Mouse (Mus musculus) myocyte (in vitro differentiated cells): ENCODE data around the gene Nim1k. TPM values are rescaled to one million over a fixed set of nuclear protein-coding genes. Genes with fewer than 3 reads are reported as not detected.
A peak's percentile ranks its signal among the peaks of the same experiment; 100 is the strongest.
"Not testable (repeated sequence)": the region's sequence is repeated elsewhere in the genome, so short reads cannot be mapped to it uniquely, and the experiment has no call there.

Experiments used
- H3K27me3 ChIP-seq: one replicate; pipeline ENCODE4 v1.6.1; 2011; ENCODE audit not compliant: control insufficient read depth, insufficient read depth, insufficient read length
- H3K36me3 ChIP-seq: one replicate; pipeline ENCODE4 v1.6.1; 2011; ENCODE audit not compliant: control insufficient read depth, insufficient read depth
- H3K4me2 ChIP-seq: one replicate; pipeline ENCODE4 v1.6.1; 2011; ENCODE audit warnings: low read depth, control low read depth
- H3K4me3 ChIP-seq: one replicate; pipeline ENCODE4 v1.5.1; 2011; ENCODE audit warnings: mild to moderate bottlenecking, control low read depth, moderate library complexity
- H3K79me2 ChIP-seq: one replicate; pipeline ENCODE4 v1.6.1; 2011; ENCODE audit not compliant: control insufficient read depth, insufficient read depth
- H3ac ChIP-seq: one replicate; pipeline ENCODE4 v1.6.1; 2011; ENCODE audit not compliant: control insufficient read depth, insufficient read length
- CEBPB ChIP-seq: IDR thresholded peaks from 2 replicates; pipeline ENCODE4 v1.6.1; 2011; ENCODE audit warnings: mild to moderate bottlenecking, moderate library complexity; ENCODE audit not compliant: poor library complexity, insufficient read depth, severe bottlenecking
- E2F4 ChIP-seq: IDR thresholded peaks from one replicate; pipeline ENCODE4 v1.6.1; 2011; ENCODE audit warnings: mild to moderate bottlenecking, control low read depth, moderate library complexity; ENCODE audit not compliant: insufficient read depth
- MAX ChIP-seq: IDR thresholded peaks from one replicate; pipeline ENCODE4 v1.6.1; 2011; ENCODE audit warnings: low read depth, mild to moderate bottlenecking, control low read depth
- MYOD1 ChIP-seq, 3 experiments: IDR thresholded peaks; one replicate each; pipeline ENCODE4 v1.6.1; 2011; ENCODE audit warnings: control low read depth in 2 of 3, low read depth in 2 of 3, mild to moderate bottlenecking in 2 of 3, moderate library complexity in 1 of 3; ENCODE audit not compliant: insufficient read length in 2 of 3, control insufficient read depth in 1 of 3
- MYOG ChIP-seq, 3 experiments: IDR thresholded peaks; one replicate each; pipeline ENCODE4 v1.6.1; 2011; ENCODE audit warnings: control low read depth in 2 of 3, low read depth in 2 of 3, mild to moderate bottlenecking in 2 of 3; ENCODE audit not compliant: insufficient read length in 2 of 3, control insufficient read depth in 1 of 3, insufficient read depth in 1 of 3
- POLR2A ChIP-seq: IDR thresholded peaks from one replicate; pipeline ENCODE4 v1.6.1; 2011; ENCODE audit warnings: low read depth, mild to moderate bottlenecking, control low read depth, moderate library complexity; ENCODE audit not compliant: insufficient read length
- POLR2AphosphoS2 ChIP-seq: IDR thresholded peaks from one replicate; pipeline ENCODE4 v1.6.1; 2011; ENCODE audit warnings: low read depth, control low read depth; ENCODE audit not compliant: insufficient read length
- REST ChIP-seq: IDR thresholded peaks from one replicate; pipeline ENCODE4 v1.6.1; 2011; ENCODE audit warnings: mild to moderate bottlenecking, control low read depth, moderate library complexity; ENCODE audit not compliant: insufficient read depth, insufficient read length
- SRF ChIP-seq: IDR thresholded peaks from one replicate; pipeline ENCODE4 v1.6.1; 2011; ENCODE audit warnings: low read depth; ENCODE audit not compliant: control insufficient read depth, insufficient read length
- TCF12 ChIP-seq: IDR thresholded peaks from one replicate; pipeline ENCODE4 v1.6.1; 2011; ENCODE audit warnings: mild to moderate bottlenecking, control low read depth; ENCODE audit not compliant: poor library complexity, insufficient read depth, severe bottlenecking
- TCF3 ChIP-seq: IDR thresholded peaks from one replicate; pipeline ENCODE4 v1.6.1; 2011; ENCODE audit warnings: low read depth, control low read depth; ENCODE audit not compliant: insufficient read length
- USF1 ChIP-seq: IDR thresholded peaks from one replicate; pipeline ENCODE4 v1.6.1; 2011; ENCODE audit warnings: low read depth, mild to moderate bottlenecking, control low read depth, moderate library complexity
- polyA plus RNA-seq: library from polyadenylated mRNA; unstranded; fragments of >200 nt; fragmentation: generic; extraction: Trizol; gene quantifications from one replicate; pipeline ENCODE4 v1.2.1, GENCODE M21; 2012; ENCODE audit warnings: missing spikeins

Gene Nim1k
- polyA plus RNA-seq, 1 experiment: 0.23 TPM

DNA sequence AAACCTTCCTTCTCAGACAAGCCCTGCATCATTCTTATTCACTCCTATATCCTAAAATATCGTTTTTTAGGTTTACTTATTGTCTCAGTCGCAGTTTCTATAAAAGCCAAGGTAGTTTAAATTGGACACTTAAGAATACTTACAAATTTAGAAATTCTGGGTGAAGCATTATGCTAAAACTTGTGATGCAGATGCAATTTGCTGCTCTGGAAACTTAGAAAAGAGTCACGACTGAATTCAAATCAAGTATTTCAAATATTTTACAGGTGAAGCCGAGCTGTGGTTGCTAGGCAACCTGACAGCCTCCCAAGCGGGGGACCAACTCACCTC lies 66.0 kb downstream of the Nim1k start:
- H3K79me2 ChIP-seq: peaks cover 54% of the 10 kb centered on the region
- H3K27me3 ChIP-seq: no peaks in the 10 kb centered on the region
- TF ChIP-seq CEBPB: no peak
- no peak for TF ChIP-seq TCF12
- no peak for TF ChIP-seq POLR2AphosphoS2
- TF ChIP-seq MAX: no peak
- TF ChIP-seq POLR2A: no peak
- TF ChIP-seq E2F4: no peak
- TF ChIP-seq REST: no peak
- no peak for TF ChIP-seq USF1
- TF ChIP-seq MYOG (IDR thresholded peaks at IDR 0.05; ENCODE audit: control insufficient read depth in 1 of 3, insufficient read depth in 1 of 3, insufficient read length in 2 of 3, low read depth in 2 of 3): no peak
- no peak for TF ChIP-seq TCF3
- TF ChIP-seq MYOD1 (IDR thresholded peaks at IDR 0.05; ENCODE audit: control insufficient read depth in 1 of 3, insufficient read length in 2 of 3, low read depth in 2 of 3): no peak
- TF ChIP-seq SRF: no peak
- H3ac ChIP-seq: peak overlapping the region; percentile 13
- peak overlapping the region; percentile 83 for H3K4me2 ChIP-seq
- H3K4me3 ChIP-seq: peak overlapping the region; percentile 96
- peaks cover 7% of the 10 kb centered on the region for H3K36me3 ChIP-seq

DNA sequence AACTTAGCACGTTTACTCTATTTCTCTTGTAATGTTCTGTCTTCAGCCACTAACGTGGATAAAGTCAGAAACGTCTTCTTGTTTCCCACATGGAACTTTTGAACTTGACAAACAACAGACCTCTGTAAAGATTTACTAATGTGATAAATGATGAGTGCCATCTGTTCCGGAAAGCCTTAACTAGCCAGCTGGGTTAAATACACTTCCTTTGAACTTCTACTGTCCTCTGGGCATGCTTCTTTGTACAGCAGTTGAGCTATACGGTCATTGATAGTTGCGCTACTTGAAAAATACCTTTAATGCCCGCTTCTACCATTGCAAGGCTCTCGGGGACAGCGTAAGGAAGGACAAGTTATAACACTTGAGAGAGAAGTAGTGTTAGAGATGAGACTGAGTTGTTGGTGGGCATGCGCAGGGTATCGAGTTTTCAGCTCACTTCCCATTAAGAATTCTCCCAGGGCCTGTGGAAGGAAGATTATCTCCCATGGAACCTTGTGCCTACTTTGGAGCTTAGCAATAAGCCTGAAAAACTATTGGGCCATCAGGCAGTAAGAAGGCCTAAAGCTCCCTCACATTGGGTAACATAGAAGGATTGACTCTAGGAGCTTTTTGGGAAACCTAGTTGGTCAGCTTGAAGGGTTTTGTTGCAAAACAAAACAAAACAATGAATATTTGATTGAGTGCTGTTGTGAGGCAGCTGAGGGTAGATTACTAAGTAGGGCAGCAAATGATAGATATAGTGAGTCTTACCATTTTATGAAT lies 71.1 kb downstream of the Nim1k start:
- TF ChIP-seq SRF: no peak
- Histone ChIP-seq H3K4me2 (no peak overlapping the region), H3K27me3 (no peaks in the 10 kb centered on the region), H3K4me3 (no peak overlapping the region), H3ac (no peak overlapping the region), H3K79me2 (peaks cover 10% of the 10 kb centered on the region), H3K36me3 (no peaks in the 10 kb centered on the region)

GRCm38 (mm10) chr13:119681161-119681560 lies 74.5 kb downstream of the Nim1k start:
- Histone ChIP-seq H3K79me2 (no peaks in the 10 kb centered on the region), H3K4me3 (no peak overlapping the region), H3K4me2 (peak overlapping the region; percentile 49), H3ac (no peak overlapping the region), H3K36me3 (no peaks in the 10 kb centered on the region), H3K27me3 (no peaks in the 10 kb centered on the region)
- TF ChIP-seq TCF3: no peak
- TF ChIP-seq POLR2AphosphoS2: no peak
- no peak for TF ChIP-seq USF1
- TF ChIP-seq E2F4: no peak
- TF ChIP-seq REST: no peak
- TF ChIP-seq MAX: no peak
- no peak for TF ChIP-seq TCF12
- TF ChIP-seq MYOG (IDR thresholded peaks at IDR 0.05; ENCODE audit: control insufficient read depth in 1 of 3, insufficient read depth in 1 of 3, insufficient read length in 2 of 3, low read depth in 2 of 3): no peak
- TF ChIP-seq SRF: no peak
- no peak for TF ChIP-seq CEBPB
- TF ChIP-seq POLR2A: no peak
- TF ChIP-seq MYOD1 (IDR thresholded peaks at IDR 0.05; ENCODE audit: control insufficient read depth in 1 of 3, insufficient read length in 2 of 3, low read depth in 2 of 3): no peak

GRCm38 (mm10) chr13:119679721-119680120 lies 76.0 kb downstream of the Nim1k start:
- TF ChIP-seq MYOG (IDR thresholded peaks at IDR 0.05; ENCODE audit: control insufficient read depth in 1 of 3, insufficient read depth in 1 of 3, insufficient read length in 2 of 3, low read depth in 2 of 3) (no peak), MYOD1 (IDR thresholded peaks at IDR 0.05; ENCODE audit: control insufficient read depth in 1 of 3, insufficient read length in 2 of 3, low read depth in 2 of 3) (no peak), CEBPB (0 out of 2 replicates have a peak, but pooled peaks have one; percentile 24), USF1 (no peak), SRF (no peak), TCF12 (no peak), REST (no peak), POLR2A (no peak)
- no peaks in the 10 kb centered on the region for H3K27me3 ChIP-seq
- no peak overlapping the region for H3ac ChIP-seq
- H3K4me2 ChIP-seq: no peak overlapping the region
- H3K79me2 ChIP-seq: no peaks in the 10 kb centered on the region
- H3K4me3 ChIP-seq: no peak overlapping the region
- H3K36me3 ChIP-seq: no peaks in the 10 kb centered on the region

- no peak overlapping the region for H3ac ChIP-seq
- TF ChIP-seq REST (no peak), TCF3 (no peak), TCF12 (no peak), MYOD1 (IDR thresholded peaks at IDR 0.05; ENCODE audit: control insufficient read depth in 1 of 3, insufficient read length in 2 of 3, low read depth in 2 of 3) (no peak)
- H3K4me3 ChIP-seq: no peak overlapping the region
- no peaks in the 10 kb centered on the region for H3K79me2 ChIP-seq
- no peak overlapping the region for H3K4me2 ChIP-seq
- H3K36me3 ChIP-seq: no peaks in the 10 kb centered on the region
- H3K27me3 ChIP-seq: no peaks in the 10 kb centered on the region
Observed at GRCm38 (mm10) chr13:119678794-119679193, 76.9 kb downstream of the Nim1k start.

- not testable (repeated sequence) for H3K4me2 ChIP-seq, H3K79me2 ChIP-seq, H3K36me3 ChIP-seq, H3K27me3 ChIP-seq, H3ac ChIP-seq, H3K4me3 ChIP-seq
Observed at GRCm38 (mm10) chr13:119661420-119661819, 94.3 kb downstream of the Nim1k start.
